Mouse (Mus musculus) ES-Bruce4 (cell line): ENCODE data around the gene Nosip.

Source experiments
- CTCF ChIP-seq: IDR thresholded peaks from one replicate; pipeline ENCODE4 v1.8.1; 2011; ENCODE audit warnings: low read depth, low read length
- POLR2A ChIP-seq: IDR thresholded peaks from one replicate; pipeline ENCODE4 v1.8.1; 2011; ENCODE audit warnings: low read length; ENCODE audit not compliant: insufficient read depth

DNA sequence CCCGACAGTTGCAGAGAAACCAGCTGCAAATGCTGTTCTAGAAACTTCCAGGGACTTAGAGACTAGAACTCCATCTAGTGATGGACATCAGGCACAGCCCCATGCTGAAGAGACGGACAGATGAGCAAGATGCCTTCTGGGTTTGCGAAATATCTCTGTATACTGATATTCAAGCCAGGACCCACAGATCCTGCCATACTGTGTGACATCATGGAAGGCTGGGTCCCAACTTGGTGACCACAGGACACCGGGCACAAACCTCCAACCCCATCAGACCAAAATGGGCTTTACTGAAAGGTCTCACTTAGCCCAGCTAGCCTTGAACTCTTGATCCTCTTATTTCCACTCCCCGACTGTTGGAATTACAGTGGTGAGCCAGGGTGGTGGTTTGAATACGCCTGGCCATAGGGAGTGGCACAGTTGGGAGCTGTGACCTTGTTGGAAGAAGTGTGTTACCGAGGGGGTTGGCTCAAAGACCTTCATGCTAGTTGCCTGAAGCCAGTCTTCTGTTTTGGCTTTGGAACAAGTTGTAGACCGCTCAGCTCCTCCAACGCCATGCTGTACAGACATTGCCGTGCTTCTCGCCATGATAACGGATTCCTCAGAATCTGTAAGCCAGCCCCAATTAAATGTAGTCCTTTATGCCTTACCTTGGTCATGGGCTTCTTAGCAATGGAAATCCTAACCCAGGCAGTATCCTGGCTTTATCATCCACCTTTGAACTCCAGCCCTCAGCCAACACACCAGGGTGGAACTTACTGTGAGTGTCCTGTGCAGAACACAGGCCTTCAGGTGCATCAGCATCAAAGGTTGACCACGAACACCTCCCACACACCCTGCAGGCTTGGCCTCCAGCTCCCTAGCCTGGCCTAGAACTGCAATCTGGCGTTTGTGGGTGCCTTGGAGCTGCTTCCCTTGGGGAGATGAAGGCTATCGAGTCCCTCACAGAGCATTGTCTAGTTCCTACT lies 37.7 kb upstream of the Nosip start:
- TF ChIP-seq POLR2A (no peak), CTCF (no peak)
